Mouse (Mus musculus) gastrocnemius, postnatal 25 days (tissue): Measurements from ENCODE around the gene Ranbp9. TPM values are rescaled to one million over a fixed set of nuclear protein-coding genes. Genes with fewer than 3 reads are reported as not detected.

ENCODE experiments used
- DNase-seq: peaks from one replicate; pipeline ENCODE4 v3.0.0; 2022
- long read RNA-seq, 2 experiments: library from polyadenylated mRNA; stranded (forward); transcript quantifications; one replicate each; pipeline ENCODE4 v2.0.0; 2021
- total RNA-seq, 2 experiments: library from RNA; stranded (reverse); gene quantifications; 1 replicate in 1 of 2; 2 replicates in 1 of 2; pipeline ENCODE4 v1.2.3; 2021

Ranbp9 gene
- total RNA-seq = 10 to 100 TPM; 34.0 to 38.1 TPM
- long read RNA-seq, experiment 1, transcript Ranbp9-201 (14 exons, 3,371 nt) = major isoform, 12 of 23 reads
- long read RNA-seq, experiment 1, partial matches to known transcripts = 3 of 23 reads
- long read RNA-seq, experiment 1, other reads (novel, unspliced or antisense) = 8 of 23 reads
- long read RNA-seq, experiment 2, transcript Ranbp9-201 (14 exons, 3,371 nt) = major isoform, 25 of 33 reads
- long read RNA-seq, experiment 2, partial matches to known transcripts = 3 of 33 reads
- long read RNA-seq, experiment 2, other reads (novel, unspliced or antisense) = 4 of 33 reads

DNA sequence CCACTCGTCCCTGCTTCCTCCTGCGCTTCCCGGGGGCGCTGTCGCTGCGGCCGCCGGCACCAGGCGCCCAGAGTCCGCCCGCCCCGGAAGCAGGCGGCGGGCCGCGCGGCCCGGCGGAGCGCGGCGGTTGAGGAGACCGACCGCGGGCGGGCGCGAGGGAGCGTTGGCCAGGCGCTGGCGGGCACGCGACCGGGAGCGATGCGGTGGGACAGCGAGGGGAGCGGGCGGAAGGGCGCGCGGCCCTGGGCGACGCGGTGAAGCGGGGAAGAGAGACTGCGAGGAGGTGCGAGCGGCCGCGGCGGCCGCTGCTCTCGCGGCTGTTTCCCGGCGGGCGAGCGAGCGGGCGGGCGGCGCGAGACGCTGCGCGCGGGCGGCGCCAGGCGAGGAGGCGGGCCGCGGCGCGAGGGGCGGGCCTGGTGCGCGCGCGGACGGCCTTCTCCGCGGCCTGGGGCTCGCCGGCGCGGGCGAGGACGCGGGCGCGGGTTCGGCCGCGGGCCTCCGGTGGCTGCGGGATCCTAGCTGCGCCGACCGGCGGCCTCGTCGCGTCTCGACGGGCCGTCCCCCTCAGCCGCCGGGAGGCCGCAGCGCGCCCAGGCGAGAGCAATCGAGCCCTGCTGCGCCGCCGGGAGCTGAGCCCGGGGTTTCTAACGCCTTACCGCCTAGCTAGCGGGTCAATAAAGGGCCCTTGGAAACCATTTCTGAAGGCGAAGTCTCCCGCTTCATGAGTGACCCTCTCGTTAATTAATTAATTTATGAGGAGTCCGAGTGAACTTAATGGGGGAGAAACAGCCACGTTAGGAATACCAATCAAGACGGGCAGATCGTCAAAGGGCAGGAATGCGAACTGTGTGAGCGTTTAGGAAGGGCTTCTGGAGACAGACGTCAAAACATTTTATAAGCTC, at the start of gene Ranbp9:
TSS of gene Ranbp9 (minus strand) at position 326 of the 902 bp plus-strand sequence.
- DNase-seq = peak; percentile 79

- no peak for DNase-seq
Observed at GRCm38 (mm10) chr13:43530129-43530831, 49.2 kb upstream of the Ranbp9 start.

- DNase-seq = no peak
Observed at GRCm38 (mm10) chr13:43526289-43526688, 45.2 kb upstream of the Ranbp9 start.

DNA sequence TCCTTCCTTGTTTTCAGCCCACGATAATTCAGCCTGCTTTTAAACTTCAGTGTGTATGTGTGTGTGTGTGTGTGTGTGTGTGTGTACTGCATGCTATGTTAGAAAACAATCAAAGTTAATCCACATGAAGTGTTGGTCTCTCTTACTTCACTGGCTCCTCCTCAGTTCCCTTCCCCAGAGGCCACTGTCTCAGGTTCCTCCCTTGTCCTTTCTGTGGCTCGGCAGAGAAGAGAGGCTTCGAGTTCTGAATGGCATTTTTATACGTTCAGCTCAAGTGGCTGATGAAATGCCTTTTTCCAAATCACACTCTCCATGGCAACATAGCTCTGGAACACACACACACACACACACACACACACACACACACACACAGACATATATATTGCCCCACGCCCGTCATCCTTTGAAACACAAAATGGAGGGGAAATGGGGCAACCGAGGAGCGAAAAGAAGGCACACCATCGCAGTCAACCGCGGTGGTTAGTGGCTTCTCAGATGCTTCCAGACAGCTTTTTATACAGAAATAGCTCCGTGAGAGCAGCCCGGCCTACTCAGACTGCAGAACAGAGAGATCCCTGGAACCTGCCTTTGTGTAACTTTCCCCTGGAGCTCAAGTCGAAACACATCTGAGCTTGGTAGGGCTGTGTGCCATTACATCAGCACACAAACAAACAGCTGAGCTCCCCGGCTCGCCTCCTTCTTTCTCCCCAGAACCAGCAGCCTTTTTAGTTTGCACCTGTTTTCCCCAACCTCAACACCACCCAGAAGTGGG, 44.5 kb upstream of the Ranbp9 start:
- DNase-seq = no peak

DNA sequence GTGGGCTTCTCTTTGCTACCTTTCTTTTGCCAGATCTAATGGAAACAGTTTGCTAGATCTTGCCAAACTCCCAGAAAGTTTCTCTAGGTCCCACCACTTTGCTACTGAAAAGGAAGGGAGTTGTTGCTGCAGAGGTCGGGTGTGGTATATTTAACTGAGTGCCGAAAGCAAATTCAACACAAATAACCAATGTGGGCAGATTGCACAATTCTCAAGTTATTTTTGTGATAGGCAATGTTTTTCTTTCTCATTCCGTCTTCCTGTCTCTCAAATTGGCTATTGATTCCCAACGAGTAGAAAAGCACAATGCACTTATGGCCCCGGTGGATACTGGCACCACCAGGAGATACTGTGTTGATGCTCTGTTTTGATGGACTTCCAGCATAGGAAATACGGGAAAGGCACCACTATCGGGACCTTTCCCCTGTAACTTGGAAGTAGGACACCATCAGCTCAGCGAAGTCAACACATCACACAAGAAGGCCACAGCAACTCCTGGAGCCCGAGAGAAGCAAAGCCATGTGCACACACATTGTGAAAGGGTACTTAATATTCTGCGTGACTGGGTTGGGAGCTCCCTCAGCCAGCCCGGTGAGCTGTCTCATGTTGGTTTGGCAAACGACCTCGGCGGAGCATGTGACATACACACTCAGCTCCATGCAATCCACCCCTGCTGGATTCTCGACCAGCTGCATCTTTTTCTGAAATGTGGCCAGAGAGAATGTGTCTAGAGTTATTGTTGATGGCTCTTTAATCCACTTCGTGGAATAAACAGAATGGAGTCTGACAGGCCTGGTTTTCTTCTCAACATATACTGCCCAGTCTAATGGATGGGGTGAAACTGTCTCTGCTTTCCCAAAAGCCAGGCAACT, 43.6 kb upstream of the Ranbp9 start:
- DNase-seq = peak; percentile 43

GRCm38 (mm10) chr13:43523906-43524480, 42.9 kb upstream of the Ranbp9 start:
- DNase-seq = no peak

- no peak for DNase-seq
Observed at GRCm38 (mm10) chr13:43521940-43522339, 40.9 kb upstream of the Ranbp9 start.

DNA sequence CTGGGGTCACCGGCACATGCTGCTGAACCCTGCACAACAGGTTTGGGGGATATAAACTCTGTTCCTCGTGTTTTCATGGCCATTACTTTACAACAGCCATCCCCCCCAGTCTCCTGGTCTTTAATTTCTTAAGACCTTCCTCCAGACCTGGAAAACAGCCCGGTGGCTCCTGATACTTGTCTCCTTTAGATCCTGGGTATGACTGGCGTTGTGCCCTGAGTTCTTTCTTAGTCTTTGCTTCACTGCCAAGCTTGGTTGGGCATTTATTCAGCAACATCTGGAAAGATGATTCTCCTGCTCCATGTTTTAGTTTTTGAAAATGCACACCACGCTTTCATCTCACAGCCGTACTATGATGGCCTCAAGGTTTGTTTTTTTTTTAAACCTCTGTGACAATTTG, 38.2 kb upstream of the Ranbp9 start:
- DNase-seq = no peak

DNA sequence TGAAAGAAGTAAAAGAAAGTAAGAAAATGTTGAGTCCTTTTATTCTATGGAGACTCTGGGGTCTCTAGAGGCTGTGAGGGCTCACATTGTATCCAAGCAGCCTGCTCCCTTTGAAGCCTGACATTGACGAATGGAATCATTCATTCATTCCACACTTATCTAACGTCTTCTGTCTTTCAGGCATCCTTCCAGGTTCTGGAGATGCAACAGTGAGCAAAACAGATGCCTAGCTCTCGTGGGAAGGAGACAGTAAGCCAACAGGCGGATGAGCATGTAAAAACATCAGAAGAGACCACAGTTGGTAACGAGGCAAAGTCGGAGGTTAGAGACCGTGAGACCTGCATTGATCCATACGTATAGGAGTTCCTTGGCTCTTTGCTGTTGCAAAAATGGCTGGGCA, 36.3 kb upstream of the Ranbp9 start:
- no peak for DNase-seq

DNA sequence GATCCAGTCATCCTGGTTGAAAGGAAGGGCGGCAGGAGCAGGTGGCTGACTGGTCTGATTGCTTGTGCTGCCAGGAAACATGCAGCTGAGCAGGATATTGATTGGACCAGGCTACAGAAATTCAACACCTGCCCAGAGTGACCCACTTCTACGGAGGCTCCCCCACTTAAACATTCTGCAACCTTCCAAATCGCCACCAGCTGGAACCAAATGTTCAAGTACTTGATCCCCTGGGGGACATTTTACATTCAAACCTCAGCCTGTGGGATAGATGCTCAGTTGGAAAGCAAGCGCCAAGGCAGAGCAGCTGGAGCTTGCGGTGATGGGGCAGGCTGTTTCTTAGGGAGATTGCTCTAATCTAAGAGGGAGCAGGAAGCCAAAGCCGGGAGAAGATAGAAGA, 35.8 kb upstream of the Ranbp9 start:
- peak; percentile 38 for DNase-seq

DNA sequence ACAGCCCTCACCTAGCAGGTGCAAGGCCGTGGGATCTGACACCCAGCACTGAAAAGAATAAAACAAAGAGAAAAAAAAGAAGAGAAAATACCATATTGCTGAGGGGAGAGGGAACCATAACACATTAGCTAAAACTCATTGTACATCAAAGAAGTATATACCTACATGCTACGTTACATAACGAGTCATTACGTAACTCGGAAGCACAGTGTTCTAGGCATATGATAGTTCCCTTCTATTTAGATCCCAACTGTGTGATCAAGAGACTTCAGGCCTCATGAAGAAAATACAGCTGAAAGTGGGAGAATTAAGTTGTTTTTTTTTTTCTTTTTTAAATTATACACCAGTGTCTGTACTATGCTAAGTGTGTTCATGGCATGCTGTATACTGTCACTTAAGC, 35.0 kb upstream of the Ranbp9 start:
- DNase-seq = no peak

DNA sequence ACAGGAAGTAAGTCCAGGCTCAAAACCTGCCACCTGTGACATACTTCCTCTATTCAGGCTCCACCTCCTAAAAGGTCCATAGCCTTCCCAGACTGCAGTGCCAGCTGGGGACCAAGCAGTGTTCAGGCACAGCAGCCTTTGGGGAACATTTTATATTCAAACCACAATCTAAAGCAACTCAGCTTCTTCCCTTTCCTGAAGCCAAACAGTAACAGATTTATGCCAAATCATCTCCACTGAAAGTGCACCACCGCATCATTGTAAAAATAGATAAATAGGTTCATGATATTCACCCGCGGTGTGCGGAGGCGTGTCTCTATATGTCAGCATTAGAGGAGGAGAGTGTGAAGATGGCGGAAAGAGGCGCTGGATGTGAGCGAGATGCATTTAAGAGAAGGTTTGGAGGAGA, 33.9 kb upstream of the Ranbp9 start:
- no peak for DNase-seq

GRCm38 (mm10) chr13:43512736-43513135, 31.7 kb upstream of the Ranbp9 start:
- DNase-seq = no peak

DNA sequence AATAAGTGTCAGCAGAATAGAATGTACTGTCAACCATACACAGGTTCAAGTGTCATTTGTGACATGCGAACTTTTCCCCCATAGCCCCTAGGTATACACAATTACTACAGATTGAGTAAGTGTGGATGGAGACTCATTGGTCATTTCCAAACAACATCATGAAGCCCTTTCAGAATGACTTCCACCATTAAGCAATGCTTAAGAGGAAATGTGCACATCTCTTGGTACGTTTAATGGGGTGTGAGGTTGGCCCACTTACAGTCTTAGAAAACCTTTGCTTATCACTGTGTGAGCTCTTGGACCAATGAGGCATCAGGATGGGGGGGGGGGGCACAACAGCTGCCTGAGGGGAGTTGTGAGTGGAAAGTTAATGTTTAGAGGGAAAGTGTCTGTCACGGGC, 24.7 kb upstream of the Ranbp9 start:
- DNase-seq = no peak

GRCm38 (mm10) chr13:43503395-43503850, 22.3 kb upstream of the Ranbp9 start:
- no peak for DNase-seq

- no peak for DNase-seq
Observed at GRCm38 (mm10) chr13:43501601-43502000, 20.5 kb upstream of the Ranbp9 start.

DNA sequence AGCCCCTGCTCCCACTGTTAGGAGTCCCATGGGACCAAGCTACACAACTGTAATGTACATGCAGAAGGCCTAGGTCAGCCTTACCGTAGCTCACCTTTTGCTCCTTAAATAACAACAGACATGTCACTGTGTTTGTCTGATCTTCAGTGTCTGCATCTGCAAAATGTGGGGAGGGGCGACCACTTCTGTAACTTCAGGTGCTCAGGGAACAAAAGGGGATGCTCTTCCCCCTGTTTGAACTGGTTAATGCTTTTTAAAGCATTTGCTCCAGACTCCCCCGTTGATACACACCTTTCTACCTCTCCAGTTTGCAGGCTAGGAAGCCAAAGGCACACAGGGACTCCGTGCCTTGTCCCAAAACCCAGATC, 19.4 kb upstream of the Ranbp9 start:
- DNase-seq = no peak

DNA sequence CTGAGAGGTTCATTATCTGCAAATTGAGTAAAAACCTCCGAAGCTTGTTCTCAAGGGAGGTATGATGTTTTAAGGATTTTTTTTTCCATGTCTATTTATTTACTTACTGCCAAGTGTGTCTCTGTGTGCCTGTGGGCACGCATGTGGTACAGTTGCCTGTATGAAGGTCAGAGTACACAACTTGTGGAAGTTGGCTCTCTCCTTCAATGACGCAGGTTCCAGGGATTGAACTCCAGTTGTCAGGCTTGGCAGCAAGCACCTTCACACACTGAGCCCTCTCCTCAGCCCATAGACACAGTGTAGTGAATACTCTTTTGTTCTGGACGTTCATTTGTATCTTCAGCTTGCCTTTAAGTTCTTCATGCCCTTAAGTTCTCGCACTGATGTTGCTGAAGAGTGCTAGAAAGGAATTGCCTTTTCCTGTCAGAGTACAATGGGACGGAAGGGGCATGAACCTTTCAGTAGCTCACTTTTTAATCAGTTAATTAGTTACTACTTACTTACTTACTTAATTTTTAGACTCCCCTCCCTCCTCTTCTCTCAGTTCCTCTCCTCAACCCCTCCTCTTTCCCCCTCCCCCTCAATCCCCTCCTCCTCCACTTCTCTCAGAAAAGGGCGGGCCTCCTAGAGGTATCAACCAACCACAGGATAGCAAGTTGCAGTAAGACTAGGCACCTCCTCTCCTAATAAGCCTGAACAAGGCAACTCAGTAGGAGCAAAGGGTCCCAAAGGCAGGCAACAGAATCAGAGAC, 18.8 kb upstream of the Ranbp9 start:
- no peak for DNase-seq

GRCm38 (mm10) chr13:43498849-43499248, 17.8 kb upstream of the Ranbp9 start:
- DNase-seq = no peak

DNA sequence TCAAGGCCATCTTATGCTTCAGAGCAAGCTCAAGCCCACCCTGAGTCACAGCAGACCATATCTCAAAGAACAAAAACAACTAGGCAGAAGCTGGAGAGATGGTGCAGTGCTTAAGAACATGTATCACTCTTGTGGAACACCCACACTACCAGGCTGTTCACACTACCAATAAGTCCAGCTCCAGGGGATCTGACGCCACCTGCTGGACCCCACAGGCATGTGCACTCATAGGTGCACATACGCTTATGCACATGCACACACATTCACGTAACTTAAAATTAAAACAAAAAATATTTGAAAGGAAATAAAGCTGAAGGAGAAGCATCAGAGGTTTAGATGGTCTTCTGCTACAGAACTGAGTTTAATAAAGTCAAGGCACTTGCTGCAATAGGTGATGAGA, 16.7 kb upstream of the Ranbp9 start:
- no peak for DNase-seq
